Mouse (Mus musculus): ENCODE results near the gene Crybb2.

- TF ChIP-seq CTCF (IDR thresholded peaks at IDR 0.05) = no peak
- TF ChIP-seq EP300 (IDR thresholded peaks at IDR 0.05; ENCODE audit: insufficient read depth, low read depth, low read length) = no peak
- TF ChIP-seq POLR2A (IDR thresholded peaks at IDR 0.05; ENCODE audit: insufficient read depth, low read depth, low read length) = no peak
Measured at GRCm38 (mm10) chr5:113090750-113091149, 20.8 kb upstream of the Crybb2 start.

Data from heart, adult 2 months (tissue).